Mouse (Mus musculus) inflammation-experienced regulatory T-cells, adult 6 months (primary cell): ENCODE results near the gene Prdm10. TPM values are rescaled to one million over a fixed set of nuclear protein-coding genes. Genes with fewer than 3 reads are reported as not detected.

ENCODE experiments used
- ATAC-seq: one replicate; pipeline ENCODE4 v1.8.0; 2017
- polyA plus RNA-seq, 3 experiments: library from polyadenylated mRNA; unstranded; fragments of 100-300 nt; shearing (Covaris generic); gene quantifications; one replicate each; pipeline ENCODE4 v1.2.1; 2017

The Prdm10 gene
- polyA plus RNA-seq, 3 experiments from 2014 or later = 7.7 to 9.0 (median 8.5) TPM

- no peak for ATAC-seq
Measured at GRCm38 (mm10) chr9:31363698-31364609, 83.6 kb downstream of the Prdm10 start.

GRCm38 (mm10) chr9:31365086-31365485 is 84.7 kb downstream of the Prdm10 start:
- no peak for ATAC-seq

GRCm38 (mm10) chr9:31371740-31372139 is 91.4 kb downstream of the Prdm10 start:
- no peak for ATAC-seq

GRCm38 (mm10) chr9:31376661-31377060 is 96.3 kb downstream of the Prdm10 start:
- ATAC-seq = no peak

- no peak for ATAC-seq
Measured at GRCm38 (mm10) chr9:31384786-31385499, 104.6 kb downstream of the Prdm10 start.

- ATAC-seq = peak; percentile 24
Measured at GRCm38 (mm10) chr9:31385500-31385869, 105.1 kb downstream of the Prdm10 start.

GRCm38 (mm10) chr9:31385947-31386354 is 105.6 kb downstream of the Prdm10 start, which contains the start of gene Nfrkb:
Gene Nfrkb (plus strand): TSS chr9:31386192.
- ATAC-seq = peak; percentile 98

- peak; percentile 19 for ATAC-seq
Measured at GRCm38 (mm10) chr9:31386368-31387180, 106.2 kb downstream of the Prdm10 start.

GRCm38 (mm10) chr9:31387206-31387605 is 106.9 kb downstream of the Prdm10 start:
- no peak for ATAC-seq

GRCm38 (mm10) chr9:31400441-31400840 is 120.1 kb downstream of the Prdm10 start:
- ATAC-seq = peak; percentile 86

GRCm38 (mm10) chr9:31404311-31404710 is 124.0 kb downstream of the Prdm10 start:
- ATAC-seq = no peak

GRCm38 (mm10) chr9:31405217-31405616 is 124.9 kb downstream of the Prdm10 start:
- ATAC-seq = no peak

GRCm38 (mm10) chr9:31412165-31412564 is 131.8 kb downstream of the Prdm10 start:
- no peak for ATAC-seq

- no peak for ATAC-seq
Measured at GRCm38 (mm10) chr9:31418821-31419220, 138.5 kb downstream of the Prdm10 start.

- no peak for ATAC-seq
Measured at GRCm38 (mm10) chr9:31422143-31422542, 141.8 kb downstream of the Prdm10 start.

GRCm38 (mm10) chr9:31428971-31429370 is 148.6 kb downstream of the Prdm10 start:
- no peak for ATAC-seq

- no peak for ATAC-seq
Measured at GRCm38 (mm10) chr9:31430011-31430410, 149.7 kb downstream of the Prdm10 start.

Other genes with a start within 250 kb of the Prdm10 start
- gene Zbtb44, start 249.9 kb upstream of the Prdm10 start, polyA plus RNA-seq = 1 to 10 TPM; 4.4 to 7.6 (median 5.4) TPM
- 10 to 100 TPM in 1 of 3 experiments, 1 to 10 TPM in 2; 4.4 to 10.5 (median 5.4) TPM for gene St14, start 148.7 kb upstream of the Prdm10 start, polyA plus RNA-seq
- gene Aplp2, start 68.7 kb upstream of the Prdm10 start, polyA plus RNA-seq = 100 to 1,000 TPM in 1 of 3 experiments, 10 to 100 TPM in 2; 65.4 to 108 (median 70.8) TPM
- 10 to 100 TPM; 23.7 to 39.8 (median 36.9) TPM for gene Nfrkb, start 105.7 kb downstream of the Prdm10 start, polyA plus RNA-seq
- gene Tmem45b, start 183.9 kb downstream of the Prdm10 start, polyA plus RNA-seq = under 1 TPM in 1 of 3 experiments, not detected in 2; 0.16 TPM